Mouse (Mus musculus) neural tube, embryonic 14.5 days (tissue): ENCODE measurements around the gene C87436. TPM values are rescaled to one million over a fixed set of nuclear protein-coding genes. Genes with fewer than 3 reads are reported as not detected.
A peak's percentile ranks its signal among the peaks of the same experiment; 100 is the strongest.

Source experiments
- ATAC-seq: fragments of 200-750 bp; cut with Nextera tagmentation; 2 replicates; pipeline ENCODE4 v1.8.0; 2017; ENCODE audit warnings: low read depth, mild to moderate bottlenecking, moderate TSS enrichment, moderate library complexity
- H3K27ac ChIP-seq: fragments of 300-500 bp; sonication (generic); 2 replicates; pipeline ENCODE4 v1.5.1; 2014; ENCODE audit warnings: low read depth, mild to moderate bottlenecking, control low read depth, low read length, moderate library complexity, mixed read lengths
- H3K27me3 ChIP-seq: fragments of 300-500 bp; sonication (generic); 2 replicates; pipeline ENCODE4 v1.6.1; 2014; ENCODE audit warnings: low read length; ENCODE audit not compliant: control insufficient read depth, insufficient read depth
- H3K36me3 ChIP-seq: fragments of 300-500 bp; sonication (generic); 2 replicates; pipeline ENCODE4 v1.6.1; 2014; ENCODE audit warnings: low read length, mixed read lengths; ENCODE audit not compliant: control insufficient read depth, insufficient read depth
- H3K4me1 ChIP-seq: fragments of 300-500 bp; sonication (generic); 2 replicates; pipeline ENCODE4 v1.6.1; 2014; ENCODE audit warnings: low read length; ENCODE audit not compliant: control insufficient read depth, insufficient read depth
- H3K4me2 ChIP-seq: fragments of 300-500 bp; sonication (generic); 2 replicates; pipeline ENCODE4 v1.6.1; 2014; ENCODE audit warnings: mild to moderate bottlenecking, low read depth, low read length, control low read depth
- H3K4me3 ChIP-seq: fragments of 300-500 bp; sonication (generic); 2 replicates; pipeline ENCODE4 v1.5.1; 2014; ENCODE audit warnings: low read depth, low read length, control low read depth, mixed read lengths
- H3K9ac ChIP-seq: fragments of 300-500 bp; sonication (generic); replicated peaks from 2 replicates; pipeline ENCODE4 v1.6.1; 2014; ENCODE audit warnings: low read depth, mild to moderate bottlenecking, control low read depth, low read length, mixed read lengths
- H3K9me3 ChIP-seq: fragments of 300-500 bp; sonication (generic); 2 replicates; pipeline ENCODE4 v1.6.1; 2016; ENCODE audit warnings: low read length; ENCODE audit not compliant: control insufficient read depth
- WGBS: fragments of 180-500 bp; shearing (Covaris S2); extraction: QIAGEN DNeasy Blood & Tissue Kit; methylation state at CpG from one replicate; pipeline ENCODE4 v1.1.7; 2014; 5-methylcytosine and 5-hydroxymethylcytosine counted together
- polyA plus RNA-seq: library from polyadenylated mRNA; unstranded; fragments of >200 nt; fragmentation: Nextera tagmentation; extraction: Ambion mirVana; gene quantifications from 2 replicates; pipeline ENCODE4 v1.2.1, GENCODE M21; 2014

The C87436 gene
- polyA plus RNA-seq, 1 experiment from 2014 or later: 21.9 TPM

DNA sequence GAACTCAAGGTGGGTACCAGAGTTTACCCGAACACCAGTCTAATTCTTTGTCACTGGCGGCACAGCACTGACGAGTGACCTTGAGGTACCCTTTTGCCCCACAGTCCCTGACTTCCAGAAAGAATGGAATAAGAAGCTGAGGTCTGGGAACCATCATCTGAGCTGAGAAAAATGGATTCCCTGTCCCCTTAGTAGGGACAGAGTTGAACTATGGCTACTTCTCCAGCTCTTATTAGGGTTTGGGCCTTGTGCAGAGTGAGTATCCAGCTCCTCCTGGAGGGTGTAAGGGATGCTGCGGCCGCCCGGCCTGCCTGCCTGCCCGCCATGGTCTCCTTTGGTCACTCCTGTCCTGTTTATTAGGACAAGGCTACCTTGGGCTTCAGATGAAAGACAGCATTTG lies 34.9 kb downstream of the C87436 start:
- Histone ChIP-seq H3K9me3 (no peaks in the 10 kb centered on the region), H3K9ac (peak overlapping the region; percentile 51), H3K36me3 (no peaks in the 10 kb centered on the region), H3K4me3 (peak overlapping the region; percentile 35), H3K27ac (peak overlapping the region; percentile 96), H3K4me1 (peaks cover 9% of the 10 kb centered on the region), H3K27me3 (no peaks in the 10 kb centered on the region), H3K4me2 (peak overlapping the region; percentile 61)
- WGBS: 69% methylated on average over 7 of the region's 7 CpGs
- ATAC-seq: 0 out of 2 replicates have a peak, but pooled peaks have one; percentile 0

DNA sequence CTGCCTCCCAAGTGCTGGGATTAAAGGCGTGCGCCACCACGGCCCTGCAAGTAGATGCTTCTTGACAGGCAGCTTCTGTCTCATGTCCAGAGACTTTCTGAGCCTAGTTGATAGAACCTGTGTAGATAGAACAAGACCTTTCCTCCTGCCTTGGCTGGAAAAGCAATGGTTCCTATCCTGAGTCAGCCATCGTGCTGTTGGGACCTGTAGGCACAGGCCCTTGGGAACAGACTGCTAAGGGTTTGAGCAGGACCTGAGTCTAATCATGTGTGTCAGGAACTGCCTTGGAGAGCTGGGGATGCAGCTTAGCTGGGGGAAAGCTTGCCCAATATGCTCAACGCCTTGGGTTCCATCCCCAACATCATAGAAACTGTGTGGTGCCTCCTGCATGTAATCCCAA lies 35.9 kb downstream of the C87436 start:
- ATAC-seq: no peak
- Histone ChIP-seq H3K36me3 (no peaks in the 10 kb centered on the region), H3K4me3 (no peak overlapping the region), H3K4me1 (peaks cover 9% of the 10 kb centered on the region), H3K9me3 (no peaks in the 10 kb centered on the region), H3K9ac (no peak overlapping the region), H3K4me2 (no peak overlapping the region), H3K27ac (no peak overlapping the region), H3K27me3 (no peaks in the 10 kb centered on the region)
- WGBS: 95% methylated on average over 5 of the region's 5 CpGs

DNA sequence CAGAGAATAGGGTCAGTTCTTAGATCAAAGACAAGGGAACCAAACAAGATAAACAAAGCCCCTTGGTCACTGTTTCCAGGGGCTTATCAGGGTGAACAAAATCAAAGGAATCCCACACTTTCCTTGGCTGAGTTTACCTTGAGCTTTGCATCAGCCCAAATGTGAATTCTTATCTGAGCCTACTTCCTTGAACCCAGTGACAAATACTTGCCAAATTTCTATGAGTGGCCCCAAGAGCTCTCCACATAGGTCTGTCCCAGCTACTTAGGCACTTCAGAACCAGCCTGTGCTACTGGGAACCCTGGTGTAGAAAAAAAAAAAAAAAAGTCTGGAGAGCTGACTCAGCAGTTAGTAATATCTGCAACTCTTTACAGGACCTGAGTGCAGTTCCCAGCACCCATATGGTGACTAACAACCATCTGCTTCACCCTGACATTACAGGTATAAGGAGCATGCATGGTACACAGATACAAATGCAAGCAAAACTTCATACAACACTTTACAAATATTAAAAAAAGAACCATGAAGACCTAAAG lies 36.5 kb downstream of the C87436 start:
- no peak overlapping the region for H3K27ac ChIP-seq
- H3K36me3 ChIP-seq: no peaks in the 10 kb centered on the region
- peaks cover 9% of the 10 kb centered on the region for H3K4me1 ChIP-seq
- no peak overlapping the region for H3K9ac ChIP-seq
- H3K4me2 ChIP-seq: no peak overlapping the region
- H3K27me3 ChIP-seq: no peaks in the 10 kb centered on the region
- no peak overlapping the region for H3K4me3 ChIP-seq
- ATAC-seq: no peak
- H3K9me3 ChIP-seq: no peaks in the 10 kb centered on the region

DNA sequence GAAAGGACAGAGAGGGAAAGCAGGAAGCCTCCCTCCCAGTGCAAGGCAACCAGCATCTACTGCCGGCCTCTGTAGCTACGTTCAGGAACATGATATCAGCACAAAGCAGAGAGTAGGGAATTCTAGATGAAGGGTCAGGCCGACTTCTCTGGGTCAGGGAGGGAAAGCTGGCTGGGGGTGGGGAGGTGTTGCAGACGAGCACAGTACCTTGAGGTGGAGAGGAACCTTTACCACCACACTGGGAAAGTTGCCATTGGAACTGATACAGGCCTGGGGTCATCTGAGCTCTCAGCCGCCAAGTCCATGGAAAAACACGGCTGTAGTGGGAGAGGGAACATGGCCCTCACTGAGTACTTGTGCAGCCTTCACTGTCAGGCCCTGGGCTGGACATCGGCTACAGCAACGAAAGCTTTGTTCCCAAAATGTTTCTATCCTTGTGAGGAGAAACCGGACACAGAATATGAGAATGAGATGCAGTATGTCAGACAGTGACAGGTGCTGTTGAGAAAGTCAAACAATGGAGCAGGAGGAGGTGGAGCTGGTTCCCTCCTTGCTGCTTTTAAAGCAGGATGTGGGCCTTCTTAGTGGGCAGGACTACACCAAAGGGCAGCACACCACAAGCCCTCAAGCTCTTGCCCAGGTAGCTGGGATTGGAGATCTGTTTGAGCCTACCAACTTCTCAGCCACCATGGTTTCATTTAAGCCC lies 37.4 kb downstream of the C87436 start:
- no peak overlapping the region for H3K9ac ChIP-seq
- H3K27ac ChIP-seq: no peak overlapping the region
- no peaks in the 10 kb centered on the region for H3K27me3 ChIP-seq
- ATAC-seq: no peak
- no peaks in the 10 kb centered on the region for H3K36me3 ChIP-seq
- 82% methylated on average over 9 of the region's 9 CpGs for WGBS
- no peak overlapping the region for H3K4me2 ChIP-seq
- H3K4me3 ChIP-seq: no peak overlapping the region
- no peaks in the 10 kb centered on the region for H3K9me3 ChIP-seq
- peaks cover 9% of the 10 kb centered on the region for H3K4me1 ChIP-seq

DNA sequence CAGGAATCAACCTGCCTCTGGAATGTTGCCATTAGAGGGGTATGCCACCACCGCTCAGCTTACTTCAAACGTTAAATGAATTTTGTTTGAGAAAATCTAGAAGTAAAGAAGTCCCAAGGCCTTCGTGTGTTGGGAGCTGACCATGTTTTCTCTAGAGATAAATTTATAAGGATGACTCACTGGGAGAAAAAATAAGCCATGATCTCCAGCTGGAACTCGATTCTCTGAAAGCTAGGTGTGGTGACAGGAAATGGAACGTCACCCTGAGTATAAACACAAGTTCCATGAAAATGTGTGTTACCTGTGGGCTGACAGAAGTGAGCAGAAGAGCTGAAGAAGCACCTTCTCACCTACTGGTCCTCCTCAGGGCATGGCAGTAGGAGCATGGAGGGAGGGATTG lies 38.8 kb downstream of the C87436 start:
- H3K27ac ChIP-seq: no peak overlapping the region
- H3K9me3 ChIP-seq: no peaks in the 10 kb centered on the region
- WGBS: 86% methylated on average over 5 of the region's 5 CpGs
- no peak overlapping the region for H3K9ac ChIP-seq
- H3K27me3 ChIP-seq: no peaks in the 10 kb centered on the region
- H3K4me1 ChIP-seq: peaks cover 9% of the 10 kb centered on the region
- ATAC-seq: no peak
- no peak overlapping the region for H3K4me2 ChIP-seq
- H3K36me3 ChIP-seq: no peaks in the 10 kb centered on the region
- H3K4me3 ChIP-seq: no peak overlapping the region

DNA sequence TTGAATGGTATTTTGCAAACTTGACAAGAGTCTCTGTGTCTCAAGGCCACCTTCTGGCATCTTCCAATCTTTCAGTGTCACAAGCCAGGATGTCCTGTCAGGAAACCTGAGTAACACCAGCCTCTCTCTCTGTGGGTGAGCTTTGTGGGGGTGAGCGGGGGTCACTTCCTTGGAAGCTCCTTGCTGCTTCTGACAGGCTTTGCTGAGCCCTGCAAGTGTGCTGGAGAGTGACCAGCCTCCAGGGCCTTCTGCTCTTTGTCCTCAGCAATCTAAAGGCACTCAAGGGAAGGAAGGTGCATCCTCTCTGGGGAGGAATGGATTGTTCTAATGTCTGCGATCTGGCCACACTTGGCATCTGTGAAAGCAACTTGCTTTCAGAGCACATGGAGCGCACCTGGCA lies 41.1 kb downstream of the C87436 start:
- 66% methylated on average over 3 of the region's 3 CpGs for WGBS

DNA sequence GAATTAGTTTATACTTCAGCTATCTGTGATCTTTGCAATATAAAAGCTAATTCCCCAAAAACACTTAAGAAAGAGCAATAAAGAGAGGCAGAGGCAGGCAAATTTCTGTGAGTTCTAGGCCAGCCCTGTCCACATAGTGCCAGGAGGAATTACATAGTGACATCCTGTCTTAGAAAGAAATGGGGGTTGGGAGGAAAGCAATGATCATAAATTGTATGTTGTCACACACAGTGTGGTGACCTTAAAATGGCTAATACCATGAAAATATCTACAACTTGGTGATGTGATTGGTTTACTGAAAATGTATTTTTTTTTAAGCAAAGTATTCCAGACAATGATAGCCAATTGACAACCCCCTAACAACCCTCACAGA lies 41.6 kb downstream of the C87436 start:
- no peak for ATAC-seq
- no peak overlapping the region for H3K4me3 ChIP-seq
- no peak overlapping the region for H3K9ac ChIP-seq
- 0 out of 2 replicates have a peak overlapping the region, but pooled peaks have one; percentile 4 for H3K27ac ChIP-seq
- H3K4me2 ChIP-seq: no peak overlapping the region
- no peaks in the 10 kb centered on the region for H3K4me1 ChIP-seq
- no peaks in the 10 kb centered on the region for H3K27me3 ChIP-seq
- no peaks in the 10 kb centered on the region for H3K9me3 ChIP-seq
- no peaks in the 10 kb centered on the region for H3K36me3 ChIP-seq

More for the DNA sequence above, 41.1 kb downstream of the C87436 start:
- Histone ChIP-seq H3K9ac (no peak overlapping the region), H3K4me2 (no peak overlapping the region), H3K27me3 (no peaks in the 10 kb centered on the region), H3K9me3 (no peaks in the 10 kb centered on the region), H3K27ac (no peak overlapping the region), H3K36me3 (no peaks in the 10 kb centered on the region), H3K4me1 (no peaks in the 10 kb centered on the region), H3K4me3 (no peak overlapping the region)
- ATAC-seq: no peak

DNA sequence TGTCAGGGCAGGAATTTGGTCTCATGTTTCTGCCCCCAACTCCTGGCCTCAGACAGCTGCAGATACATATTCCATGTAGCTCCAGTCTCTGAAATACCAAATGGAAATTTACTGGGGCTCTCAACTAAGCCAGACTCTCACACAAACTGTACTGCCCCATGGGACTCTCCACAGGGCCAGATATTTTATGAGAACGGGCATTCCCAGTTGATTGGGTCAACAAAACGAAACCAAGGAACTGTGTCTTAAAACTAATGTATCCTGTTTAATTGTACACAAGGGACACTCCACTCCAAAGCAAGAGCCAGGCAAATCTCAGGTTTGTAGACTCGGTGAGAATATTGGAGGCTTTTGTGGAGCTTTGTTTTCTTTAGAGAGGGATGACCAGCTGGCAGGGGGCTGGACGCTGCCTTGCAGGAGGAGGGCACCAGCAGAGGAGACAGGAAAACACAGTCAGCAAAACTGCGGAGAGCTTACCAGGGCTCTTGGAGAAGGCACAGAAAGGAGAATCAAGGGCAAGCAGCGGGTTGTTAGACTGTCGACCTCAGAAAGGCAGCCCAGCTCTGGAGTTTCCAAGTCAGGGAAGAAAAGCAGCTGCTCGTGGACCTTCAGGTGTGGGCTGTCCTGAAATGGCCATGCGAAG lies 42.1 kb downstream of the C87436 start:
- Histone ChIP-seq H3K4me2 (no peak overlapping the region), H3K9ac (no peak overlapping the region), H3K27me3 (no peaks in the 10 kb centered on the region), H3K9me3 (no peaks in the 10 kb centered on the region), H3K4me1 (no peaks in the 10 kb centered on the region), H3K4me3 (no peak overlapping the region), H3K36me3 (no peaks in the 10 kb centered on the region), H3K27ac (peak overlapping the region; percentile 45; the same call in 1 of the 2 replicates)
- no peak for ATAC-seq
- 33% methylated on average over 9 of the region's 9 CpGs for WGBS

DNA sequence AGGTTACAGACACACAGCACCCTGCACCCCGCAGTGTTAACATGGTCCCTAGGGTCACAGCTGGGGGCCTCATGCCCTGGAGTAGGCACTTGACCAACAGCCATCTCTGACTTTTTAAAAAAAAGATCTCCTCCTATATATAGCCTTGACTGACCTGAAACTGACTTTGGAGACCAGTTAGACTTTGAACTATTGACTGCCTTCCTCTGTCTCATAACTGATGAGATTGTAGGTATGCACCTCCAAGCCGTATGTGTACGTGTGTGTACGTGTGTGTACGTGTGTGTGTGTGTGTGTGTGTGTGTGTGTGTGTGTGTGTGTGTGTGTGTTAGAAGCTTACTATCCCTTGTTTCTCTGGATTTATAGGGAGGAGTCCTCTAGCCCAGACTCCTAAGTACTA lies 43.7 kb downstream of the C87436 start:
- Histone ChIP-seq H3K27ac (no peak overlapping the region), H3K9ac (no peak overlapping the region), H3K4me3 (no peak overlapping the region), H3K4me2 (no peak overlapping the region), H3K4me1 (no peaks in the 10 kb centered on the region; the same call in 1 of the 2 replicates), H3K27me3 (no peaks in the 10 kb centered on the region), H3K9me3 (no peaks in the 10 kb centered on the region), H3K36me3 (no peaks in the 10 kb centered on the region)
- no peak for ATAC-seq
- WGBS: 100% methylated on average over 5 of the region's 5 CpGs
